Mouse (Mus musculus) urinary bladder, postnatal 4 days (tissue): ENCODE measurements at regions not wholly inside any gene's neighbourhood (a gene's known extent, or its start where the extent isn't known, plus 50 kb on each side); places are given as distances from the start of the nearest gene placed in this dataset.

Source experiments
- DNase-seq, 2 experiments: peaks; one replicate each; pipeline ENCODE4 v3.0.0; 2021 to 2022; ENCODE audit warnings: low spot score in 2 of 2

DNA sequence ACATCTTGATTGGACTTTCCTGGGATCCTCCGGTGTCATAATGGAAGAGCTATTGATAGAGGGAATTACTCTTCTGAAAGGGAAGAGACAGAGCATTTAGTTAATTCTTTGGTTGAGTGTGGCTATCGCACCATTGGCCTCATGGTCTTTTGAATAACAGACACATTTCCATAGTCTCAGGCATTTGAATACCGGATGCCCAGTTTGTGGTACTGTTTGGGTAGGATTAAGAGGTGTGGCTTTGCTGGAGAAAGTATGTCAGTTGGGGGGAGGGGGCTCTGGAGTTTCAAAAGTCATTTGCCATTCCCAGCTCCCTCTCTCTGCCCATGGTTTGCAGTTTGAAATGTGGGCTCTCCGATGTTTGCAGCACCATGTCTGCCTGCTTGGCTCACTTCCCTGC, 139.4 kb upstream of the Smim15 start:
- DNase-seq: no peak

DNA sequence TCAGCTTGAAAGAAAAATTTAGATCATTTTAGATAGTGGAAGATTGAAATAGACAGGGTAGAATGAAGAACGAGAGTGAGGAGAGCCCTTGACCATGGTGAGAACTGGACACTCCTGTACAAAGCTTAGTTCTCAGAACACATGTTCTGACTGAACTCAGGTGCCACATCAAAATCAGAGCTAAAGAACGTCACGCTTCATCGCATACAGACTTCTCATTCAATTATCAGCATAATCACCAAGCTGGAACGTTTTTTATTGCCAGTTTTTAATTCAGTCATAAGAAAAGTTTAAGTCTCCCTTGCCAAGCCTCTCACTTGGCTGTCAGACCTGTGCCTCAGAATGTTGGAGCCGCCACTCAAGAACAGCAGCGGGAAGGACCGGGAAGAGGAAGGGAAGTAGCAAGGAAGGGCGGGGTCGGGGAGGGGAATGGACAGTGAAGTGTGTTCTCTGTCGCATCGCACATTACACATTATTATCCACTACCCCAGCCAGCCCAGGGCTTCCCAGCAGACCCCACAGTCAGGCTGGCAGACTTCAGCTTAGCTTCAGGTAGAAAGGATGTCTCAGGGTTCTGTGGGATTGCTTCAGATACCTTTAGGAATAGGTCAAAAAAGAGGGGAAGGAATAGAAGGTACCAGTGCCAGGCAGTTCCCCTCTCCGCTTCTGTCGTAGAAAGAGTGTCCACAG, 140.1 kb upstream of the Smim15 start:
- no peak for DNase-seq

DNA sequence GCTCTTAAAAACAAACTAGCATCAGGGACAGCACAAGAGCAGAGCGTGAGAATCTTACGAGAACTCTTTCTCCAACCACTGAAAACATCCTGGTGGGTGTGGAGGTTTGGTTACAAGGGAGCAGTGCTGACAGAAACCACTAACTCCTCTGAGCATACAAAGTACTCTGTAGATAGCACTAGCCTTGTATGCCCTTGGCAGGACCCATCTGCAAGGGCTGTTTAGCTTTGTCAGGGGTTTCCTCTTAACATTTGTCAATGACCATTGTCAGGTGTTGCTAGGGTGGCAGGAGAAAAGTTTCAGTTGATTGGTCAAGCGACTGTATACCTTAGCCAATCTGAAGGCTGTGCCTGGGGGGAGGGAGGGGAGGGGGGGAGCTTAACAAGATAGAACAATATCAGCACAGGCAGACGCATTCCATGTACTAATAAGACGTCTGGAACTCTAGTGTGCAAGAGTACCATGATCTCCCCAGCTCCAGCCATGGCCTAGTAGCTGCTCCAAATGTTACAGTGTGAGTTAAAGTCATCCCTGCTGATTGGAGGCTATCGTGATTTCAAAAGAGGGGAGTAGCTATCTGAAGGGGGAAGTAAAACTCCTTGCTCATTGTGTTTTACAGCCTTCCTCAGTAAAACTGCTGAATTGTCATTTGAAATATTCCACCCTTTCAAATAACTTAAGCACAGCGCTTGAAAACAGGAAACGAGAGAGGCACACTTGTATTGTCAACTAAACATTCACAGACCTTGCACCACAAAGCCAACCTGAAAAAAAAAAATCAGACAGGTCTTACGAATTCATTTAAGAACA, 140.9 kb upstream of the Smim15 start:
- no peak for DNase-seq

DNA sequence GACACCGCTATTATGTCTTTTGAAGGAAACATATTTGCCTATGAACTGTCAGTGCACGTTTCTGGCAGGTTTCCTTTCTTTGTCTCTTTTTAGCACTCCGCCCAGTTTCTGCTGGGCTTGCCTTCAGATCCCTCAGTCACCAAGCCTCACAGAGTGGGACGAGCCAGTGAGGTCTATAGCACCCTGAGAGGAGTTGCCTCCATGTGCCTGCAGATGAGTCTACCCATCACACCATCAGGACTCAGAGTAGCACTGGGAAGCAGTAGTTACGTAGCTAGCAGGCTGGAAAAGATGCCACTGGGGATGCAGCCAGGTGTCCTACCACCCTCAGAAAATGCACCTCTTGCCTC, 141.5 kb upstream of the Smim15 start:
- no peak for DNase-seq

DNA sequence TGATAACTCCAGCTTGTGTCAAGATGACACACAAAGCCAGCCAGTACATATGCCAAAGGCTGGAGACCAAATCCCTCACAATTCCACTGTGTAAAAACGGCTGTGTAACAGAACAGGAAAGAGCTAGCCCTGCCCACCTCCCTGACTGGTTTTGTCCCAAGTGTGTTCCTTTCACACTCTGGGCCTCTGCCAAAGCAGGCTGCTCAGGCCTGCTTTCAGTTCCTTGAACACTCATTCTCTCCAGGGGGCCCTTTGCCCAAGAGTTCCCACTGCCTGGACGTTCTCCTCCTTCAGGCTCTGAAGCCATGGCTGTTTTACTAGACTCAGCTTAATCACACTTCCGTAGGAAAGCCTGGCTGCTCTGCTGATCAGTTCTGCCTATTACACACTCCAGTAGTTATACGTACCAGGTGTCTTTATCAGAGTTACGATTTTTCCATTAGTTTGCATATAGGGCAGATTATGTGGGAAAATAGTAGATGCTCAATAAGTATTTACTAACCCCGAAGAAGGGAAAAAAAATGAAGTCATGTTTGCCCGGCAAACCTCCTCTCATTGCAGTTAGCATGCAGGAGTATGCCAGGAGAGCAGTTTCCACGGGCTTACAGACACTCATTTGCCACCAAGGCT, 144.5 kb upstream of the Smim15 start:
- DNase-seq: no peak

DNA sequence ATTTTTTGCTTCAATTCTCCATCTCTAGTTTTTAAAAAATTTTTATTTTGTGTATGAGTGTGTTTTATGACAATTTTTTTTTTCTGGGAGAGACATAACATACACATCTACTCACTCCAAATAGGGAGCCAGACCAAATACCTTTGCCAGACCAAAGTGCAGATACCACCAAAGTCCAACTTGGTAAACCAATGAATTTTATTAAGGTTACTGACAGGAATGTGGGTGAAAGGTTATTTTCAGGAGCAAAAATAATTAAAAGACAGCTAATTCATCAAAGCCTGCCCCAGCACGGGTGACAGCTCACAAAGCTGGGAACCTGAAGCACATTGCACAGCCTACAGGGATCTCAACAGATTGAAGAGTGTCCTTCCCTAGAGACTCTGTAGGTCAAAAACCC, 146.6 kb upstream of the Smim15 start:
- DNase-seq: no peak

DNA sequence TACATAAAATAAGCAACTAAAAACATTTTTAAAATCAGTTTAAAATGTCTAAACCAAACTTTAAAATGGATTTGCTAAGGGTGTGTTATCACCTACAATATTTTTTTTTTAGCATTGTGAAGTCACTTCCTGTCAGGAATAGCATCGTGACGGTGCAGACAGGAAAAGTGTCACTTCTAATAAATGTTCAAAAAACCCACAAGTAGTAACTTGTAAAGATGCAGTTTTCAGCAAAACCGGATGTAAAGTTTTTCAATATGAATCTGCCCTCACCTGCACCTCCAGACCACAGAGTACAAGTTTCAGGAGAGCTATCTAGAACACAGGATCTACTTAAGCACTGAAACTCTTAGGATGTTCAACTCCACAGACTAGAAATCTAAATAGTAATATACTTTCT, 147.1 kb upstream of the Smim15 start:
- DNase-seq: no peak

DNA sequence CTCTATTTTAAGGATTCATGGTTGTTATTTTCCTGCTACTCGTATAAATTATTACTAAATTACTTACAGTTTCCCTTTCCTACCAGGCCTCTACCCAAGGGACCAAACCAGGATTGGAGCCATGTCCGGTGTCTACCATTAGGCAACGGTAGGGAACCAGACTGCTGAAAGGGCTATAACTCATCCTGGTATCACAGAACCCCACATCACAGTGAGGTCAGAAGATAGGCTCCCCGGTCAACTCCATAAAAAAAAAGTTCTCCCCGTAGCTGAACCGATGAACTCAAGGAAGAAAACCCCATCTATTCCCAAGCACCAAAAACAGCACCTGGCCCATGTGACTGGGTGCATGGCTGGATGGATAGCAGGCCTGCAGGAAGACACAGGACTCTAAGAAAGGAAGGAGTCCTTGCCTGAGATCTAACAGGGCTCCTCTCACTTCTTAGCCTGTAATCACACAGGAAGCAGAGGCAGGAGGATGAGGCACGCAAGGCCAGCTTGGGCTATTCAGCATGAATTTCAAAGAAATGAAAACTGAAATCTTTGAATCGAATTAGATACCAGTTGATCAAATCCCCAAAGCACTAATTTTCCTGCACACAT, 150.6 kb upstream of the Smim15 start:
- DNase-seq: no peak

DNA sequence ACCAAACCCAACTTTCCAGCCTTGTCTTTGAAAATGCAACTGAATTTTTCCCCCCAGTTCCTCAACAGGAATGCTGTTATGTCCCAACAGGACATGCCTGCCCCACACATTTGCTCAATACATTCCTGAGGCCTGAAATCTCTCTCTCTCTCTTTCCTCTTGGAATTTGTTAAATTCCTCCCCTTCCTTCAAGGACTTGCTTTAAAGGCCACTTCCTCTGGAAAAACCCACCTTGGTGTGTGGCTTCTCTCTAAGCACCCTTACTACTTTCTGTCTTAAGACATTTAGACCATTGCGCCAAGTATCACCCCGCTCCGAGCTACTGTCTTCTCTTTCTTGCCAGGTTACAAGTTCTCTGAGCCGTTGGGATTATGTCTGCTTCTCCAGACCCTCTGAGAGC, 151.2 kb upstream of the Smim15 start:
- no peak for DNase-seq

DNA sequence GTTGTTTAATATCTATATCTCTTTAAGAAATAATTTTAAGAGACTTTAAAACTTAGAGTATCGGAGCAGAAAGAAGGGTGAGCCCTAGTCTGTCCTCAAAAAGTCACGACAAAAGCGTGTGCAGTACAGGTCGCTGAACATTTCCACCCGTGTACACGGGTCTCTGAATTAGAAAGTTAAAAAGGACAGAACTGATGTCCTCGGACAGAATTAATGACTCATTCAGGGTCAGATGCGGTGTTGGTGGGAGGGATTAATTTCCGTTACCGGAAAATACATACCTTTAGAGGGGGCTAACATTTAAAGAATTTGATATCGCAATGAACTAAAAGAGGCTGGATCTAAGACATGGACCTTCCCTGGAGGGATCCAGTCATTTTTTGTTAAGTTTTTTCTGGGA, 152.3 kb upstream of the Smim15 start:
- DNase-seq: no peak

DNA sequence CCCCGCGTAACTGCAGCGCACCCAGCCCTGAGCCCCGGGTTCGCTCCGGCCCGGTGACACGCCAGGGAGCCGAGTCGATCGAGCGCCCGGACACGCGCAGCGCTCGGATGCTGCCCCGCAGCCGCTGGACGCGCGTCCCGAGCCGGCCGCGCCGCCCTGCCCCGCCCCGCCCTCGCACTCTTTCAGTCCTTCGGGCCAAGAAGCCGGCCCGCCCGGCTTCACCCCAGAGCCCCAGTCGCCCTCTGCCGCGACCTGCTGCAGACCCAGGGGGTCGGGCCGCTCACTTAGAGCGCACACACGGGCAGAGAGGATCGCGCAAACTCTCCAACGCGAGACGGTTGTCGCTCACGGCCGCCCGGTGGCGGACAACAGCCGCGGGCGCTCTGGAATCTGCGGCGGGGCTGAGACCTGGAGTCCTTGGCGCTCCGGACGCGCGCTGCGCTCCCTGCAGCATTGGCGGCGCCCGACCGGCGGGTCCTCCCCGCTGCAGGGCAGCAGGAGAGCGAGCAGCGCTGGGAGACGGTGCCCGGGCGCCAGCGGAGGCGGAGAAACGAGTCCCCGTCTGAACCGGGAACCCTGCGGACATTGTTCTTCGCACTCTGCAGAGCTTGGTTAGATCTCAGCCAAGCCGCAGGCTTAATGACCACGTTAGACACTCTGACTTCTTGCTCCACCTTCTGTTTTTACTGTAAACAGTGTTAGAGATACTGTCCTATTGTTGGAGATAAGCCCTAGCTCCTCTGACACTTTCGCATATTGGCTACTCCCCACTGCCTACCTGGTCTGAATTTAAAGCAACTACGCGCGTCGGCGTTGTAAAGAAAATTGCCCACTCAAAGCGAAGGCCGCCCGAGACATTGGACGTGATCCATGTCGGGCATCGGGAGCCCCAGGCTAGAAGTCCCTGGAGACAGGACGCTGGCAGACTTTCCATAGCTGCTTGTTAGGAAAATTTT, 153.1 kb upstream of the Smim15 start:
- peak; percentile 67 to 68 for DNase-seq

DNA sequence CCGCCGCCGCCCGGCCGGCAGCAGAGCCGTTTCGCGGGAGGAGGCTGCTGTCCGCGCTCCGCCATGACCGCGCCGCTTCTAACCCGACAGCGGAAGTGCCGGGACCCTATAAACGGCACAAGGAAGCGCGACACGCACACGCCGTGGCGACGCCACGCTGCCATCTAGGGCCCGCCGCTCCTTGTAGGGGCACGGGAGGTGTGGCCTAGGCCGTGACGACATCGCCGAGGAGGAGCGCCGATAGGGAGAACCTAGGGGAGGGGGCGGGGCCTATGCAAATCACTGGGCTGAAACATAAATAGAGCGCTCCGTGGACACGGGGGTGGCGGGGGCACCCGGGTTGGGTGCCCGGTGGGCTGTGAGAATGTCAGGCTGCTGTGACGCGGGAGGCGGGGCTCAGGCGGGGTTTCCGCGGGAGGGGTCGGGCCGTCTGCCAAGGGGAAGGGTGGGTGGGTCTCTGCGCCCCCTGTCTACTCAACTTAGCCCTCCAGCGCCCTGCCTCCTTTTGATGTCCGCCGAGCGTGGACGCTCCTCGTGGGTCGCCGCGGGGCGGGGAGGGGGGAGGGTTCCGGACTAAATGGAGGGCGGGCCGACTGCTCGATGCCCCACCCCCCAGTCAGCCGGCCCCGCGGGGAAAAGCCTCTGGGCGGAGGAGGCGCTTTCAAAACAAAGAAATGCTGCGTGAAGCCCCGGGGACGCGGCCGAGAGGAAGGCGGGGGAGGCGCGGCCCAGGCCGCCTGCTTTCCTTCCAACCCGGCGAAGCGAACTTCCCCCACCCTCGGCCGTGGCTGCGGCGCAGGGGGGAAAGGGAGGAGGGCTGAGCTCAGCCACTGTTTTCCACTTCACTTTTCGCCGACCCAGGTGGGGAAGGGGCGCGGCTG, 154.0 kb upstream of the Smim15 start:
- peak; percentile 99 to 100 for DNase-seq

DNA sequence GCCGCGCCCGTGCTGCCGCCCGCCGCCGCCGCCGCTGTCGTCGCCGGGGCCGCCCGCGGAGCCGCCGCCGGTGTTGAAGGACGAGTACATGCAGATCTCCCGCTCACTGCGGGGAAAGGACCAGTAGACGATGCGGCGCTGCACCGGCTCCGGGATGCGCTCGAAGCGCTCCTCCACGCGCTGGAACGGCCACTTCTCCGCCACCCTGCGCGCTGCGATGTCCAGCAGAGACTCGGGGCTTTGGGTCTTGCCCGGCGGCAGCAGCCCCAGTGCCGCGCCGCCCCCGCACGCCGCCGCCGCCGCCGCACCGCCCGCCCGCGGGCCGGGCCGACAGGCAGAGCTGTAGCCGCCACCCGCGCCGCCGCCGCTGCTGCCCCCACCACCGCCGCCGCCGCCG, 154.7 kb upstream of the Smim15 start:
- DNase-seq: peak in 1 of 2 experiments; percentile 23

DNA sequence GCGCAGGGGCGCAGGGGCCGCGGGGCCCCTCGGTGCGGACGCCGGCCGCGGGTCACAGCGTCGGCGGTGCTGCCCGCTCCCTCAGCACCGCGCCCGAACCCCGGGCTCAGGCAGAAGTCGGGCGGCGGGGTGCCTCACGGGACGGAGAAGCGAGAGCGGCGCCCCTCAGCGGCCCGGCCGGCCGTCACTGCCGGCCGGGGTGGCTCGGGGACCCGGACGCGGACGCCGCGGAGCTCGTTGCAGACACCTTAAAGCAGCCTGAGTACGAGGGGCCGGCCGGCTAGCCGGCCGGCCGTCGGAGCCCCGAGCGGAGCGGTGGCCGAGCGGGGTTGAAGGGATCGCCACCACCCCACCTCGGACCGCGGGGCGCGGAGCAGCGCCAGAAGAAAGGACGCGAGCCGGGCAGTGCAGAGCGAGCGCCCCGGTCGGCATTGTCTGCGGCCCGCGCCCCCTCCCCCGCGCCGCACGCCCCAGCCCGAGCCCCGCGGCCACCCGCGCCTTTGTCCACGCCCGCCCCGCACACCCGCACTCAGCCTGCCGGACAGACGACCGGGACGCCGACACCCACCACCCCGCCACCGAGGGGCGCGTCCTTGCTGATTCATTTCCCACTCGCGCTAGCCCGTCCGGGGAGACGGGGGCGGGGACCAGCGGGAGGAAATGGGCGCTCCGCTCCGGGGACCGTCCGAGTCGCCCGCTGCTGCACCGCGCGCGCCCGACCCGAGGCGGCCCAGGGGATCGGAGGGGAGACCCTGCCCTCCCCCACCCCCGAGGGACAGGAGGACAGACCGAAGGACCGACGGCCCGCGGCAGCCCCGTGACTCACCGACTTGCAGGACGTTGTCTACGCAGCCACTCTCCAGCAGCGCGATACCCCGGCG, 155.4 kb upstream of the Smim15 start:
- DNase-seq: peak; percentile 50 to 68

DNA sequence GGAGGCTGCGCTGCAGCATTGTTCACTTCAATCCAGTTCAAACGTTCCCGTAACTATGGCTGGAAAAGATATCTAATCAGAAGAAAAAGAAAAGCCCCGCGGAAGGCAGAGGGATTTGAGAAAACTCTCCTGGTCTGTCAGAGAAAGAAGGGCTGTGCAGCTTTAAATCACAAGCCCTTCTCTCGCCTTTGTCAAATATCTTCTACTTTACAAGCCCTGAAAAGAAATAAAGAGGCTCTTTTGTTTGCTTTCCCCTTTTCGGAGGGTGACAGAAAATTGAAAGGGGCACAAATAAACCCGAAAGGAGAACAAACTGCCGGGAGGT, 156.1 kb upstream of the Smim15 start:
- no peak for DNase-seq

DNA sequence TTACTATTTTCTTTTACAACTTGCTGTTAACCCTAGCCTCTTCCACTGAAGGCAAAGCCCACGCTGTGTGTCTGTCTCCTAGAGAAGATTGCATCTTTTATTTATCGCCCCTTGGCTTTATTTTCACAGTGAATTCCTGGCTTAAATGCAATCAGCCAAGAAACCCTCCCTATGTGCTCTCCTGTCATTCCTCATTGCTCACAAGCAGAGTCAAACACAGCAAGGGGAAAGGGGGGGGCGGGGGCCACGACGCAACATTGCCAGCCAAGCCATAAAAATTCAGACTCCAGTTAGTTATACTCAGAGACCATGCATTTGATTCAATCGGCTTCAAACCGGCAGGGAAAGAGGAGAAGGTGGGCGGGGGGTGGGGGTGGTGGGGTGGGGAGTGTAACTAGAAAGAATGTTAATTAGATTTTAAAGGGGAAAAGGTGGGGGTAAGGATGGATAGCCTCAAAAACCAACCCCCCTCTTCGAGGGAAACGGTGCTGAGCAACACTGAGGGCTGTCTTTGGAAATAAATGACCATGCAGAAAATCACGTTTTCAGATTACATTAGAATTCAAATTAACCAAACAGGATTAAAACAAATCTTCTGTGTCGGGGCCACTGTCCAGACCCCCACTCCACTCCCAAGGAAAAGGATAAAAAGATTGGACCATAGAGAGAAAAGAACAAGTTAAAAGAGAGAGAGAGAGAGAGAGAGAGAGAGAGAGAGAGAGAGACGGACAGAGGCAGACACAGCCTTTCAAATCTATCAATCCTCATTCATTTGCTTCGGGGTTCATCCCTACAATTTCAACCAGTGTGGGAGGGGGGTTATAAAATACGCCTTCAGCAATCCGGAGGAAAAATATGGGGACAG, 156.6 kb upstream of the Smim15 start:
- DNase-seq: no peak

DNA sequence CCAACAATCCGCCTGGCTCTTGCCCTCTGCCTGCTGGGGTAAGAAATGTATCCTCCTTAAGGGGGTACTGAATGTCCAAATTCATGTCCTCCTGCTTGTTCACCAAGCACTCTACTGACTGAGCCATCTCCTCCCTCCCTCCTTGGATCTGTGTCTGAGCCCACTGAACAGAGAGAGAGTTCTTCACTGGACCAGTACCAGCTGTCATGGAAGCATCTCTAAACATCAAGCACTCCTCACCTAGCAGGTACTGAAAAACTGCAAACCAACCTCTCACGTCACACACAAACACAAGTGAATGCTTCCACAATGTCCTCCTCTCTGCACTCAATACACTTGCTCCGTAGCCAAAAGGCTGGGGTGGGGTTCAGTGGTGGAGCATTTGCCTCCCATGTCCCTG, 159.4 kb upstream of the Smim15 start:
- DNase-seq: no peak

DNA sequence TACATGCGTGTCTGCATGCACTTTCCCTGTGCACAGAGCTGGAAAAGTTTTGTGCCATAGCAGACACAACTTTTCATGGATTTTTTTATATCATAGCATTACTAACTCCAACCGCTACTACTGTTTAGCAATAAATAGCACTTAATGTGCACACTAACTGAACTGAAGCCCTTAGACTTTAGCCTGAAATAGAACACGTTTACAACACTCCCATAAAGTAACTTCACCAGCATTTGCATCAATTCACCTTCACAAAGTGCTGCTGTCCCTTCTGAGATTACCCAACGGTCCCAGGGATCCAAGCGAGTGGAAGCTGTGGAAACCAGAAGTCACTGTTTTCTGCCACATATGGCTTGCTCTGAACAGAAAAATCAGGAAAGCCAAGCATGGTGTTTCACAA, 161.9 kb upstream of the Smim15 start:
- DNase-seq: no peak

DNA sequence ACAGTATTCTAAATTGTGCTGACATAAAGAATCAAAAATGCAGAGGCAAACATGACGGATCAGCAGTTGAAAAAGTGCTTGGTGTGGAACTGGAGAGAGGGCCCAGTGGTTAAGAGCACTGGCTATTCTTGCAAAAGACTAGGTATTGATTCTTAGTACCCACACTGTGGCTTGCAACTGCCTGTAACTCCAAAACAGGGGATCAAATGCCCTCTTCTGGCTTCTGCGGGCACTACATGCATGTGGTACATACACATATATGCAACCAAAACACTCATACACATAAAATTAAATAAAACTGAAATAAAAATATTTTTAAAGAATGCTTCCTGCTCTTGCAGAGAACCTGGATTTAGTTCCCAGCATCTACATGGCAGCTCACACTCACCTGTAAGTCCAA, 163.7 kb upstream of the Smim15 start:
- no peak for DNase-seq
